Mouse (Mus musculus): ENCODE results near the gene Dpf3.

DNA sequence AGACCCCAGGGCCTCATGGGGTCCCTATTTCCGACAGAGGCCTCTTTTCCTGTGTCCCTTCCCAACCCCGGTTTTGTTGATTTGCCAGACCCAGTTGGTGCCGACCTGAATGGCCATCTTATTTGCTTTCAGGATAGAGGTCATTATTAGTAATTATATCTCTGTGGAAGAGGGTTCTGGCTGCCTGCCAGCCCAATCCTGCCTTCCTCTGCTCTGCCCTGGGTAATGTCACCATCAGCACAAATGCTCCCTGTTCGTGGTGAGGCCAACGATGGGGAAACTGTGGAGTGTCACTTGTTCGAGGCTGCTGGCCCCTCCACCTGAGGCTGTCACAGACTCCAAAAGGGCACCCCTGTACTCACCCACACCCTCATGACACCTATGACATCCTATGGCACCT, 278.1 kb downstream of the Dpf3 start:
- TF ChIP-seq POLR2A (IDR thresholded peaks at IDR 0.05; ENCODE audit: borderline replicate concordance, insufficient read depth, low read length) (no peak), CTCF (IDR thresholded peaks at IDR 0.05; ENCODE audit: borderline replicate concordance, insufficient read depth, low read depth, low read length) (no peak)

Measured in cerebellum, adult 2 months (tissue).